Mouse (Mus musculus): ENCODE data around the gene Alox8. TPM values are rescaled to one million over a fixed set of nuclear protein-coding genes. Genes with fewer than 3 reads are reported as not detected.

The Alox8 gene
- 1.6 TPM for polyA plus RNA-seq (2014; fragmentation: Illumina TruSeq; extraction: RNeasy Lipid Tissue Mini Kit (QIAGEN cat#74804); ENCODE audit: low read depth, low replicate concordance)

DNA sequence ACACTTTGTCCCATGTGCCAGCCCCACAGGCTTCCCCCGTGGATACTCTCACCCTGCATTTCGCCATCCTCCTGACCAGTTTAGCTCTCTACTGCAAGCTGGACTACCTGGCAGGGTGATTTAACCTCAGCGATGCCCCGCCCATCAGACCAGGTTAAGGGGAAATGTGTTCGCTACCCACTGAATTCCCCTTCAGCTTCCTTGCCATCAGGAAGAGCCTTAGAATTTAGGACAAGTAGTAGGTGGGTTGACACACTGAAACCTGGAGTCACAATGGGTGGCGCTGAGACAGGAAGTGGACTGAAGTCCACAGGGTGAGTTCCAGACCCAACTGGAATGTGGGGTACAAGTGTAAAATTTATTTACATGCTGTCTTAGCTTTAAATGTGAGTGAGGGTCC is at the start of gene Alox8:
TSS of gene Alox8 (minus strand) at position 101 of the 400 bp plus-strand sequence.

DNA sequence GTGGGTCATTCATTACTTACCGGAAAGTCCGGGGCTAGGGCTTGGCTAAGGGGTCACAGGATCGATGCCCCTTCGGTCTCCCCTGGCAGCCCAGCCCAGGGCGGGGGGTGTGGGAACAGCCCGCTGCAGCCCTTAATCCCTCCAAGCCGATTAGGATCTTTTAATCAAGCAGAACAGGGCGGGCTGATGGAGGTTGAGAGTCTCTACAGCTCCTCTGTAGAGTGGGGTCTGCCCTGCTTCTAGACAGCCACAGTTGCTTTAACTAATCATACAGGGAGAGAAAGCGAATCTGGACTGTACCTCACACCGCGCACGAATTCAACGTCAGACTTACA is 39.2 kb upstream of the Alox8 start, which contains the start of gene Gucy2e:
TSS of gene Gucy2e (minus strand) at position 111 of the 335 bp plus-strand sequence.

GRCm38 (mm10) chr11:69156800-69157199 is 40.8 kb downstream of the Alox8 start, which contains the start of gene Alox12b:
Alox12b (plus strand) TSS chr11:69156989.

Other genes with a start within 250 kb of the Alox8 start
- 33.1 TPM for gene Arhgef15, start 240.4 kb downstream of the Alox8 start, polyA plus RNA-seq (2014; fragmentation: Illumina TruSeq; extraction: RNeasy Lipid Tissue Mini Kit (QIAGEN cat#74804); ENCODE audit: low read depth, low replicate concordance)
- gene Slc25a35, start 229.7 kb downstream of the Alox8 start, polyA plus RNA-seq (2014; fragmentation: Illumina TruSeq; extraction: RNeasy Lipid Tissue Mini Kit (QIAGEN cat#74804); ENCODE audit: low read depth, low replicate concordance) = 8.4 TPM
- gene Rangrf, start 222.7 kb downstream of the Alox8 start, polyA plus RNA-seq (2014; fragmentation: Illumina TruSeq; extraction: RNeasy Lipid Tissue Mini Kit (QIAGEN cat#74804); ENCODE audit: low read depth, low replicate concordance) = 117 TPM
- 10.1 TPM for gene Pfas, start 189.4 kb downstream of the Alox8 start, polyA plus RNA-seq (2014; fragmentation: Illumina TruSeq; extraction: RNeasy Lipid Tissue Mini Kit (QIAGEN cat#74804); ENCODE audit: low read depth, low replicate concordance)
- gene Ctc1, start 181.9 kb downstream of the Alox8 start, polyA plus RNA-seq (2014; fragmentation: Illumina TruSeq; extraction: RNeasy Lipid Tissue Mini Kit (QIAGEN cat#74804); ENCODE audit: low read depth, low replicate concordance) = 18.4 TPM
- not detected for gene Aurkb, start 152.2 kb downstream of the Alox8 start, polyA plus RNA-seq (2014; fragmentation: Illumina TruSeq; extraction: RNeasy Lipid Tissue Mini Kit (QIAGEN cat#74804); ENCODE audit: low read depth, low replicate concordance)
- 16.5 TPM for gene Borcs6, start 138.1 kb downstream of the Alox8 start, polyA plus RNA-seq (2014; fragmentation: Illumina TruSeq; extraction: RNeasy Lipid Tissue Mini Kit (QIAGEN cat#74804); ENCODE audit: low read depth, low replicate concordance)
- gene Tmem107, start 127.0 kb downstream of the Alox8 start, polyA plus RNA-seq (2014; fragmentation: Illumina TruSeq; extraction: RNeasy Lipid Tissue Mini Kit (QIAGEN cat#74804); ENCODE audit: low read depth, low replicate concordance) = 9.9 TPM
- 95.0 TPM for gene Vamp2, start 109.4 kb downstream of the Alox8 start, polyA plus RNA-seq (2014; fragmentation: Illumina TruSeq; extraction: RNeasy Lipid Tissue Mini Kit (QIAGEN cat#74804); ENCODE audit: low read depth, low replicate concordance)
- 22.2 TPM for gene Per1, start 102.6 kb downstream of the Alox8 start, polyA plus RNA-seq (2014; fragmentation: Illumina TruSeq; extraction: RNeasy Lipid Tissue Mini Kit (QIAGEN cat#74804); ENCODE audit: low read depth, low replicate concordance)
- not detected for gene Hes7, start 77.4 kb downstream of the Alox8 start, polyA plus RNA-seq (2014; fragmentation: Illumina TruSeq; extraction: RNeasy Lipid Tissue Mini Kit (QIAGEN cat#74804); ENCODE audit: low read depth, low replicate concordance)
- 0.39 TPM for gene 9130213A22Rik, start 75.3 kb downstream of the Alox8 start, polyA plus RNA-seq (2014; fragmentation: Illumina TruSeq; extraction: RNeasy Lipid Tissue Mini Kit (QIAGEN cat#74804); ENCODE audit: low read depth, low replicate concordance)
- not detected for gene Aloxe3, start 71.9 kb downstream of the Alox8 start, polyA plus RNA-seq (2014; fragmentation: Illumina TruSeq; extraction: RNeasy Lipid Tissue Mini Kit (QIAGEN cat#74804); ENCODE audit: low read depth, low replicate concordance)
- not detected for gene Alox12b, start 40.9 kb downstream of the Alox8 start, polyA plus RNA-seq (2014; fragmentation: Illumina TruSeq; extraction: RNeasy Lipid Tissue Mini Kit (QIAGEN cat#74804); ENCODE audit: low read depth, low replicate concordance)
- gene Gucy2e, start 39.2 kb upstream of the Alox8 start, polyA plus RNA-seq (2014; fragmentation: Illumina TruSeq; extraction: RNeasy Lipid Tissue Mini Kit (QIAGEN cat#74804); ENCODE audit: low read depth, low replicate concordance) = 0.05 TPM
- gene Cntrob, start 125.9 kb upstream of the Alox8 start, polyA plus RNA-seq (2014; fragmentation: Illumina TruSeq; extraction: RNeasy Lipid Tissue Mini Kit (QIAGEN cat#74804); ENCODE audit: low read depth, low replicate concordance) = 6.1 TPM
- gene Trappc1, start 126.1 kb upstream of the Alox8 start, polyA plus RNA-seq (2014; fragmentation: Illumina TruSeq; extraction: RNeasy Lipid Tissue Mini Kit (QIAGEN cat#74804); ENCODE audit: low read depth, low replicate concordance) = 82.5 TPM
- 0.26 TPM for gene Kcnab3, start 128.4 kb upstream of the Alox8 start, polyA plus RNA-seq (2014; fragmentation: Illumina TruSeq; extraction: RNeasy Lipid Tissue Mini Kit (QIAGEN cat#74804); ENCODE audit: low read depth, low replicate concordance)
- gene Rnf227, start 142.6 kb upstream of the Alox8 start, polyA plus RNA-seq (2014; fragmentation: Illumina TruSeq; extraction: RNeasy Lipid Tissue Mini Kit (QIAGEN cat#74804); ENCODE audit: low read depth, low replicate concordance) = 0.47 TPM
- gene Chd3, start 171.6 kb upstream of the Alox8 start, polyA plus RNA-seq (2014; fragmentation: Illumina TruSeq; extraction: RNeasy Lipid Tissue Mini Kit (QIAGEN cat#74804); ENCODE audit: low read depth, low replicate concordance) = 19.5 TPM
- gene Naa38, start 197.6 kb upstream of the Alox8 start, polyA plus RNA-seq (2014; fragmentation: Illumina TruSeq; extraction: RNeasy Lipid Tissue Mini Kit (QIAGEN cat#74804); ENCODE audit: low read depth, low replicate concordance) = 87.6 TPM
- gene Cyb5d1, start 197.8 kb upstream of the Alox8 start, polyA plus RNA-seq (2014; fragmentation: Illumina TruSeq; extraction: RNeasy Lipid Tissue Mini Kit (QIAGEN cat#74804); ENCODE audit: low read depth, low replicate concordance) = 35.3 TPM
- 16.4 TPM for gene Tmem88, start 200.4 kb upstream of the Alox8 start, polyA plus RNA-seq (2014; fragmentation: Illumina TruSeq; extraction: RNeasy Lipid Tissue Mini Kit (QIAGEN cat#74804); ENCODE audit: low read depth, low replicate concordance)
- 15.3 TPM for gene Kdm6b, start 215.8 kb upstream of the Alox8 start, polyA plus RNA-seq (2014; fragmentation: Illumina TruSeq; extraction: RNeasy Lipid Tissue Mini Kit (QIAGEN cat#74804); ENCODE audit: low read depth, low replicate concordance)